Mouse (Mus musculus): ENCODE measurements around the gene Fam25c.
"Not testable (repeated sequence)": the region's sequence is repeated elsewhere in the genome, so short reads cannot be mapped to it uniquely, and the experiment has no call there.

Gene Fam25c

DNA sequence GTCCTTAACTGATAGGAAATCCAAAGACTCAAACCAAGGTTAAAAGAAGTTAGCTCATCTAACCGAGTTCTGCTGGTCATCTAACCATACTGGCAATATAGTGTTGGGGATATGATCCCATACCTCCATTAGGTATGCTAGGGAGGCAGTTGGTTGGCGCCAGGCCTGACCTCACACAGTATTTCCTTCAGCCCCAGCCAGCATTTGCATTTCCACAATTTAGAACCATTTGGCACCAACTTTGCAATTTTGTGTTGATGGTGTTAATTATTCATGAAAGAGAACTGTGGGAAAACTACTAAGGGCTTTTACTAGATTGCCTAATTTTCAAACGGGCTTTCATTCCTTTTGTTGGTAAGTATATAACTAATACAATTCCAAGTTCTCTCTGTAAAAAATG is 23.3 kb downstream of the Fam25c start:
- CTCF ChIA-PET = no interaction called here

DNA sequence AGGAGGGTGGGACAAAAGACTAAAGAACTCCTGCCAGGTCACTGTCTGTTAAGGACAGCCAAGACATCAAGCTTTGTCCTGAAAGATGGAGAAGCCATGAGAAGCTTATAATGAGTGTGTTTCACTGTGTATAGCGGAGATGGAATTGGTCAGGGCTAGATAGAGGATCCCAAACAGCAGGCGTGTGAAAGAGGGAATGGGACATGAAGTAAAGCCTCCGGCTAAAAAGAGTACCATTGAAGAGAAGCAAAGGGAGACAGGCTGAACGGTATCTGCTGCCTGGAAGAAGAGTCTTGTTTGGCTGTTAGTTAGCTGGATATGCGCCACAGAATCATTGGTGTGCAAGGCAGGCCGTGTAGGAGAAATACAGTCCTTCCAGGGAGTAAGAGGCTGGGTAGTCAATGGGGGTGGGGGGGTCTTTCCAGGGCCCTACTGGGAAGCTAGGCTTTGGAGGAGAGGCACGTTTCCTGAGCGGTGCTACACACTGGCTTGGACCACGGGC is 24.5 kb downstream of the Fam25c start:
- CTCF ChIA-PET = no interaction called here

- CTCF ChIA-PET = no interaction called here
These were observed 27.6 kb downstream of the Fam25c start for GRCm38 (mm10) chr14:34327618-34328017.

- CTCF ChIA-PET = no interaction called here
These were observed 28.6 kb downstream of the Fam25c start for GRCm38 (mm10) chr14:34326606-34327005.

DNA sequence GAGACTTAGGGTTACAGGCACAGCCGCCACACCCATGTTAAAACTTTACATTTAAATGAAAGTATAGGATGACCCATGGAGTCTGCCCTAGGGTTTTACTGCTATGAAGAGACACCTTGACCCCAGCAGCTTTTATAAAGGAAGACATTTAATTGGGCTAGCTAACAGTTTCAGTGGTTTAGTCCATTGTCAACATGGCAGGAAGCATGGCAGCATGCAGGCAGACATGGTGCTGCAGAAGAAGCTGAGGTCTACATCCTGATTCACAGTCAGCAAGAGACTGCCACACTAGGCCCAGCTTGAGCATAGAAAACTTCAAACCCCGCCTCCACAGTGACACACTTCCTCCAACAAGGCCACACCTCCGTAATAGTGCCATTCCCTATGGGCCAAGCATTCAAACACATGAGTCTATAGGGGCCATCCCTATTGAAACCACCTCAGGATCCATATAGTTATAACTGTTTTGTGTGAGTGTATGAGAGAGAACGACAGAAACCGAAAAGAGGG is 31.6 kb downstream of the Fam25c start:
- CTCF ChIA-PET = no interaction called here

DNA sequence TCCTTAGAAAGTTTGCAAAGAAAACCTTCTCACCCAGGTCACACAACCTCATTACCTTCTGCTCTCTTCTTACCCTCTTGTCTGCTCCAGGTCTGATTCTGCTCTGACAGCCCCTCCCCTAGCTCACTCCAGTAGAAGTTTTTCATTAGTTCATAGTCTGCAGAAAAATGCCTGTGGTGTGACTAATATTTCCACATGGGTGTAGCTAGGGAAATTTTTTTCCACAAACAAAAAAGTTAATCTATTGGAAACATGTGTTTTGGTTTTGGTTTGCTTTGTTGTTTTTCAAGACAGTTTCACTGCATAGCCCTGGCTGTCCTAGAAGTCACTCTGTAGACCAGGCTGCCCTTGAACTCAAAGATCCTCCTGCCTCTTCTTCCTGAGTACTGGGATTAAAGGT is 37.1 kb downstream of the Fam25c start:
- CTCF ChIA-PET = no interaction called here

GRCm38 (mm10) chr14:34317431-34317830 is 37.8 kb downstream of the Fam25c start:
- CTCF ChIA-PET = no interaction called here

- CTCF ChIA-PET = interaction anchor here (0.8 kb wide), 1 partner anchor 18 kb away, joined by 3 read pairs; no protein-coding TSS in a partner anchor
These were observed 38.9 kb downstream of the Fam25c start for GRCm38 (mm10) chr14:34316346-34316745.

GRCm38 (mm10) chr14:34314796-34315195 is 40.4 kb downstream of the Fam25c start:
- CTCF ChIA-PET = no interaction called here

GRCm38 (mm10) chr14:34314383-34314782 is 40.9 kb downstream of the Fam25c start:
- CTCF ChIA-PET = not testable (repeated sequence)

DNA sequence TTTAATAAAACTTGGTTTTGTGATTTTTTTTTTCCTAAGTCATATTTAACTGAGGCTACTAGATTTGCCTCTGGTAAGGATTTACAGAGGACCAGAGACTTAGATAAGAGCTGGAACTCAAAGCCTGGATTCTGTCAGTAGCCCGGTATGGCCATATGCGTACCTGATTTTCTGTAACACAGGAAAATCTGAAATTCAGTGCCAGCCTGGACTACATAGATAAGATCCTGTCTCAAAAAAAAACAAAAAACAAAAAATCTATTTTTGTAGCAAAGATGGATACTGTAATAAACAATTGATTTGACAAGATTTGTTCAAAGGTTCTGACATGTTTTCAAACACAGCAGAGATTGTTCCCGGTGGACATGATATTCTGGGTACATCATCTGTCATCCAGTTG is 41.6 kb downstream of the Fam25c start:
- CTCF ChIA-PET = no interaction called here

GRCm38 (mm10) chr14:34312339-34313048 is 42.7 kb downstream of the Fam25c start:
- CTCF ChIA-PET = no interaction called here

GRCm38 (mm10) chr14:34311691-34312090 is 43.5 kb downstream of the Fam25c start:
- CTCF ChIA-PET = no interaction called here

- CTCF ChIA-PET = no interaction called here
These were observed 44.1 kb downstream of the Fam25c start for GRCm38 (mm10) chr14:34311021-34311631.

GRCm38 (mm10) chr14:34310234-34310965 is 44.8 kb downstream of the Fam25c start, which contains the start of the genes Shld2 and Glud1:
Gene Shld2, minus strand, starts transcription at chr14:34310493.
Gene Glud1, plus strand, starts transcription at chr14:34310727.
- CTCF ChIA-PET = no interaction called here

DNA sequence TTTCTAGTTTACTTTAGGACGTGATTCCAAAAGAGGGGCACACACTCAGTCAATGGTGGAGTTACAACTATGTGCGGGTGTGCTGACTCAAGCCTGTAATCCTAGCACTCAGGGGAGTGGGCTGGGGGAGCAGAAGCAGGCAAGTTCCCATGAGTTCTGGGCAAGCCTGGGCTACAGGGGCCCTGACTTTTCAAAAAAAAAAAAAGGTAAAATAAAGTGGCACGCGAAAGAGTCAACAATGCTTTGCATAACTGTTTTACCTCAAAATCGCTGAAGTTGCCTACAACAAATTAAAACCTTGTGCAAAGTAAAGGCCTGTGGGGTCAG is 45.4 kb downstream of the Fam25c start:
- CTCF ChIA-PET = no interaction called here

GRCm38 (mm10) chr14:34309266-34309665 is 46.0 kb downstream of the Fam25c start:
- CTCF ChIA-PET = no interaction called here

DNA sequence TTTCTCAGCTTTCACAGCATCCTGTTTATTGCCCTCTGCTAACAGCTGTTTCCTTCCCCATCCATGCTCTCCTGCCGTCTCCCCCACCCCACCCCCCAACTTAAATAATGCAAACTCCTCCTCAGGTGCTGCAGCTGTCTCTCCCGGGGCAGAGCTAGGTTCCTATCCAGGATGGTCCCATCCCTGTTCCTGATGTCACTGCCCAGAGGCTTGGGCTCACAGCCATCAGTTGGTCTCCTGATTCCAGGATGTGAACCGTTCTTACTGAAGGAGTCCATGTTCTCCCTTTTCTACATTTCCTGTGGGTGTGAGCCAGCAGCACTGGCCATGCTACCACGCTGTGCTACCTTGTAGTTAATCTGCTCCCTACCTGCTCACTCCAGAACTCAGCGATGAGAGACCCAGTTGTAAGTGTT is 52.0 kb downstream of the Fam25c start:
- CTCF ChIA-PET = no interaction called here

GRCm38 (mm10) chr14:34302681-34303242 is 52.5 kb downstream of the Fam25c start:
- CTCF ChIA-PET = no interaction called here

Data from spleen, embryonic (tissue).